Mouse (Mus musculus) liver, embryonic 16.5 days (tissue): ENCODE measurements around the gene Alox12b. TPM values are rescaled to one million over a fixed set of nuclear protein-coding genes. Genes with fewer than 3 reads are reported as not detected.

Experiments used
- ATAC-seq: fragments of 200-750 bp; cut with Nextera tagmentation; 2 replicates; pipeline ENCODE4 v1.8.0; 2017; ENCODE audit warnings: low read depth, mild to moderate bottlenecking, moderate number of reproducible peaks, moderate library complexity
- H3K27ac ChIP-seq: fragments of 300-500 bp; sonication (generic); 2 replicates; pipeline ENCODE4 v1.5.1; 2014; ENCODE audit warnings: mild to moderate bottlenecking, low read length
- H3K27me3 ChIP-seq: fragments of 300-500 bp; sonication (generic); 2 replicates; pipeline ENCODE4 v1.6.1; 2014; ENCODE audit warnings: low read depth, low read length, mixed read lengths; ENCODE audit not compliant: control insufficient read depth, insufficient read depth
- H3K36me3 ChIP-seq: fragments of 300-500 bp; sonication (generic); 2 replicates; pipeline ENCODE4 v1.6.1; 2014; ENCODE audit warnings: mild to moderate bottlenecking; ENCODE audit not compliant: control insufficient read depth, insufficient read depth
- H3K4me1 ChIP-seq: fragments of 300-500 bp; sonication (generic); 2 replicates; pipeline ENCODE4 v1.6.1; 2014; ENCODE audit warnings: low read depth, low read length, mixed read lengths; ENCODE audit not compliant: control insufficient read depth
- H3K4me2 ChIP-seq: fragments of 300-500 bp; sonication (generic); 2 replicates; pipeline ENCODE4 v1.6.1; 2014; ENCODE audit warnings: low read depth, low read length, mixed read lengths
- H3K4me3 ChIP-seq: fragments of 300-500 bp; sonication (generic); 2 replicates; pipeline ENCODE4 v1.5.1; 2014; ENCODE audit warnings: low read depth, mild to moderate bottlenecking, low read length
- H3K9ac ChIP-seq: fragments of 300-500 bp; sonication (generic); 2 replicates; pipeline ENCODE4 v1.6.1; 2014; ENCODE audit warnings: low read depth, low read length
- H3K9me3 ChIP-seq: fragments of 300-500 bp; sonication (generic); replicated peaks from 2 replicates; pipeline ENCODE4 v1.6.1; 2016; ENCODE audit warnings: low read length; ENCODE audit not compliant: control insufficient read depth
- WGBS: fragments of 180-500 bp; shearing (Covaris S2); extraction: QIAGEN DNeasy Blood & Tissue Kit; methylation state at CpG from one replicate; pipeline ENCODE4 v1.1.7; 2014; ENCODE audit not compliant: insufficient replicate concordance; 5-methylcytosine and 5-hydroxymethylcytosine counted together
- polyA plus RNA-seq: library from polyadenylated mRNA; unstranded; fragments of >200 nt; fragmentation: Nextera tagmentation; extraction: Ambion mirVana; gene quantifications from 2 replicates; pipeline ENCODE4 v1.2.1, GENCODE M21; 2015

Gene Alox12b
- polyA plus RNA-seq, 1 experiment from 2014 or later, result not detected

DNA sequence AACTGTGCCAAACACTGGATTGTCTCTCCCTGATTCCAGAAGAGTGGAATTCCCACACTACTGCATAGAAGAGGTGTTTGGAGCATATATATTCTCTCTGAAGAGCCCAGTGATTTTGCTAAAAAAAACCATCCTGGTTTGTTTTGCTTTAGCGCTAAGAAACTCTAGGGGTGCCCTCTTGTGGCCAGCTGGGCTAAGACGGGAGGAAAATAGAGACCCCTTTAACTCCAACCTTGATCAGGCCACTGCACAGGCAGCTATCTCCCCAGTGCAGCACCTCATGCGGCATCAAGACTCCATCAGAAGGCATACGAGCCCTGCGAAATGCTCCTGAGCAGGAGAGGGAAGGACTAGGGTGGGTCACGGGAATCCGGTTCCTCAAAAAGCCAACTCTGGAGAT is 6.3 kb upstream of the Alox12b start:
- 0 out of 2 replicates have a peak overlapping the region, but pooled peaks have one; percentile 0 for H3K4me2 ChIP-seq
- H3K9ac ChIP-seq, result no peak overlapping the region
- H3K27me3 ChIP-seq, result 0 out of 2 replicates have a peak, but pooled peaks cover 2% of the 10 kb centered on the region
- 3% methylated on average over 7 of the region's 7 CpGs for WGBS
- H3K36me3 ChIP-seq, result no peaks in the 10 kb centered on the region
- no peaks in the 10 kb centered on the region for H3K9me3 ChIP-seq
- ATAC-seq, result no peak
- no peaks in the 10 kb centered on the region; the same call in 1 of the 2 replicates for H3K4me1 ChIP-seq
- no peak overlapping the region for H3K4me3 ChIP-seq
- no peak overlapping the region for H3K27ac ChIP-seq

DNA sequence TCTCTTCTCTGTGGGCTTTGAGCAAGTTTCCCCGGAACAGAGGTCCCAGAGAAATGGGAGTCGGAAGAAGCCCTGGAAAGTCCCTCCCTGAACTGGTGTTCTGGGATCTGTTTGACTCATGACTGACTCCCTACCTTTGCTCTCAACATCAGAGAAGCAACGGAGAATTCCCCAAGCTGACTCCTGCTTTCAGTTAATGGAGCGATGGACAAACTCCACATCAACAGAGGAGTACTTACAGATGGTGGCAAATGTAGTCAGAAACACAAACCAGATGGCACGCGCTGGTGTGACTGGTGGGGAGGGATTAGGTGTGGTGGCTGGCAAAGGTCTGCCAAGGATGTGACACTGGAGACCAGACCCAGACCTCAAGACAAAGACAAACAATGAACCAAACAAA is 5.8 kb upstream of the Alox12b start:
- Histone ChIP-seq H3K27ac (no peak overlapping the region), H3K9me3 (no peaks in the 10 kb centered on the region), H3K27me3 (0 out of 2 replicates have a peak, but pooled peaks cover 2% of the 10 kb centered on the region), H3K9ac (no peak overlapping the region), H3K36me3 (no peaks in the 10 kb centered on the region), H3K4me3 (no peak overlapping the region), H3K4me1 (no peaks in the 10 kb centered on the region; the same call in 1 of the 2 replicates), H3K4me2 (0 out of 2 replicates have a peak overlapping the region, but pooled peaks have one; percentile 0)
- ATAC-seq, result no peak
- WGBS, result 63% methylated on average over 6 of the region's 6 CpGs

GRCm38 (mm10) chr11:69153831-69154230 is 3.0 kb upstream of the Alox12b start:
- no peak overlapping the region for H3K4me3 ChIP-seq
- no peak overlapping the region for H3K27ac ChIP-seq
- no peaks in the 10 kb centered on the region for H3K9me3 ChIP-seq
- WGBS, result 58% methylated on average over 8 of the region's 8 CpGs
- H3K9ac ChIP-seq, result no peak overlapping the region
- H3K36me3 ChIP-seq, result no peaks in the 10 kb centered on the region
- H3K4me2 ChIP-seq, result no peak overlapping the region
- H3K4me1 ChIP-seq, result no peaks in the 10 kb centered on the region; the same call in 1 of the 2 replicates
- ATAC-seq, result no peak
- peaks cover 17% of the 10 kb centered on the region for H3K27me3 ChIP-seq

- peaks cover 17% of the 10 kb centered on the region for H3K27me3 ChIP-seq
- H3K36me3 ChIP-seq, result no peaks in the 10 kb centered on the region
- no peaks in the 10 kb centered on the region; the same call in 1 of the 2 replicates for H3K4me1 ChIP-seq
- no peak overlapping the region for H3K4me2 ChIP-seq
- H3K9me3 ChIP-seq, result no peaks in the 10 kb centered on the region
- no peak for ATAC-seq
- H3K27ac ChIP-seq, result no peak overlapping the region
- no peak overlapping the region for H3K9ac ChIP-seq
- 4% methylated on average over 1 of the region's 1 CpGs for WGBS
- H3K4me3 ChIP-seq, result no peak overlapping the region
These were observed 1.4 kb upstream of the Alox12b start for GRCm38 (mm10) chr11:69155351-69155750.

- H3K27ac ChIP-seq, result no peak overlapping the region
- H3K4me2 ChIP-seq, result no peak overlapping the region
- H3K9me3 ChIP-seq, result no peaks in the 10 kb centered on the region
- no peaks in the 10 kb centered on the region; the same call in 1 of the 2 replicates for H3K27me3 ChIP-seq
- ATAC-seq, result no peak
- no peak overlapping the region for H3K9ac ChIP-seq
- H3K36me3 ChIP-seq, result no peaks in the 10 kb centered on the region
- WGBS, result 69% methylated on average over 12 of the region's 12 CpGs
- H3K4me1 ChIP-seq, result no peaks in the 10 kb centered on the region
- no peak overlapping the region for H3K4me3 ChIP-seq
These were observed 12.5 kb downstream of the Alox12b start for GRCm38 (mm10) chr11:69169313-69169712.

GRCm38 (mm10) chr11:69171626-69172025 is 14.8 kb downstream of the Alox12b start:
- no peaks in the 10 kb centered on the region for H3K36me3 ChIP-seq
- 25% methylated on average over 7 of the region's 7 CpGs for WGBS
- no peaks in the 10 kb centered on the region for H3K4me1 ChIP-seq
- H3K4me3 ChIP-seq, result no peak overlapping the region
- no peak for ATAC-seq
- H3K27ac ChIP-seq, result no peak overlapping the region
- H3K9ac ChIP-seq, result no peak overlapping the region
- no peaks in the 10 kb centered on the region for H3K9me3 ChIP-seq
- H3K4me2 ChIP-seq, result no peak overlapping the region
- H3K27me3 ChIP-seq, result no peaks in the 10 kb centered on the region

DNA sequence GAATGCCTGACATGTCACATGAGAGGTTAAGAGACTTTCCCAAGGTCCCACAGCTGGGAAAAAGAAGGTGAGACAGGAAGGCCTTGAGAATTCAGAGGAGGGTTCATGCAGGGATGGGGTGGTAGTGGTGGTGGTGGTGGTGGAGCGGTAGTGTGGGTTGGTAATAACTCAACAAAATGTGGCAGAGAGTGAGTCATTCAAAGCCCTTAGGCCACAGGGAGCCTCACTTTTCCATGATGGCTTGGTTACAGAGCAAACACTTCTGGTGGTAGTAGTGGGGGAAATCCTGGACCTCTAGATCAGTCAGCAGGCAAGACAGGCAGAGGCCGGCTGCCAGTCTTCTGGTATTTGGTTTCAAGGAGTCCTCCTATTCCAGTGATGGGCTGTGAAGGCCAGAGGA is 15.8 kb downstream of the Alox12b start:
- H3K4me1 ChIP-seq, result no peaks in the 10 kb centered on the region
- 79% methylated on average over 2 of the region's 2 CpGs for WGBS
- no peak for ATAC-seq
- no peak overlapping the region for H3K9ac ChIP-seq
- H3K9me3 ChIP-seq, result no peaks in the 10 kb centered on the region
- H3K4me3 ChIP-seq, result no peak overlapping the region
- no peak overlapping the region for H3K4me2 ChIP-seq
- no peak overlapping the region for H3K27ac ChIP-seq
- no peaks in the 10 kb centered on the region for H3K36me3 ChIP-seq
- no peaks in the 10 kb centered on the region for H3K27me3 ChIP-seq

GRCm38 (mm10) chr11:69174722-69175121 is 17.9 kb downstream of the Alox12b start:
- ATAC-seq, result no peak
- no peaks in the 10 kb centered on the region for H3K27me3 ChIP-seq
- H3K4me2 ChIP-seq, result no peak overlapping the region
- no peaks in the 10 kb centered on the region for H3K9me3 ChIP-seq
- H3K9ac ChIP-seq, result no peak overlapping the region
- no peaks in the 10 kb centered on the region for H3K4me1 ChIP-seq
- WGBS, result 58% methylated on average over 7 of the region's 7 CpGs
- no peak overlapping the region for H3K4me3 ChIP-seq
- no peak overlapping the region for H3K27ac ChIP-seq
- no peaks in the 10 kb centered on the region for H3K36me3 ChIP-seq

DNA sequence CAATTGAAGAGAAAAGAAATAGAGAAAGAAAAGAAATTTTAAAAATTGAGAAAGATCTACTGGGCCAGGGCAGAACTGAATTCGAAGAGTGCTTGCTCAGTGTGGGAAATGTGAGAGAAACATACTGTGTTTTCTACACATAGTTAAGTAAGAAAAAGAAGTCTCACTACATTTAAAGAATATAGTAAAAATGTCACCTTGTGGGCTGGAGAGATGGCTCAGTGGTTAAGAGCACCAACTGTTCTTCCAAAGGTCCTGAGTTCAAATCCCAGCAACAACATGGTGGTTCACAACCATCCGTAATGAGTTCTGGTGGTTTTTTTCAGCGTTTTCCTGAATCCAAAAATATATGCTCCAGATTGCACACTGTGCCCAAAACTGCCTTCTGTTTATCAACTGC is 21.7 kb downstream of the Alox12b start:
- 59% methylated on average over 3 of the region's 3 CpGs for WGBS
- ATAC-seq, result no peak

More for the DNA sequence above, 21.7 kb downstream of the Alox12b start:
- Histone ChIP-seq H3K4me1 (no peaks in the 10 kb centered on the region), H3K36me3 (no peaks in the 10 kb centered on the region), H3K9ac (no peak overlapping the region), H3K27me3 (no peaks in the 10 kb centered on the region), H3K9me3 (no peaks in the 10 kb centered on the region), H3K27ac (no peak overlapping the region), H3K4me3 (no peak overlapping the region), H3K4me2 (no peak overlapping the region)
